Mouse (Mus musculus): Measurements from ENCODE around the gene Msh3.

DNA sequence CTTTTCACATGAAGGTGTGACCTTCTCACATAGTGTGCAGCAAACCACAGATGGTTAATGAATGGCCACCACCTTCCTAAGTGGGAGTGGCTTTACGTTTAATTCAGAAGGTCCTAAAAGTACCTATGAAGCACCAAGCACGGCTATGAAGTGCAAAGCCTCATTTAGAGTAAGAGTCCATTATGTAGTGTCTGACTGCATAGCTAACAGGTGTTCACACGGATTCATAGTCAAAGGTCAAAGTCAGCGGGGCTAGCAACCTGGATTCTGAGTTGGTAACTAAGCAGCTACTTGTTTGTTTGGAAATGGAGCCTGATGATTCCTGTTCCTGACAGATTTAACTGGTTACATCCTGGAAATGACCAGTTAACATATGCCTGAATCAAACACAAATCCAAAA, 53.0 kb downstream of the Msh3 start:
- TF ChIP-seq CTCF (IDR thresholded peaks at IDR 0.05; ENCODE audit: low read depth) (no peak), EP300 (IDR thresholded peaks at IDR 0.05; ENCODE audit: low read depth) (no peak)

Measured in liver, embryonic 14.5 days (tissue).